Mouse (Mus musculus) adipocyte (in vitro differentiated cells): ENCODE results near the gene Slc10a7.
"Not testable (repeated sequence)": the region's sequence is repeated elsewhere in the genome, so short reads cannot be mapped to it uniquely, and the experiment has no call there.

Source experiments
- DNase-seq: peaks from one replicate; pipeline ENCODE4 v3.0.0-alpha.2; 2016; ENCODE audit warnings: low spot score

Gene Slc10a7

GRCm38 (mm10) chr8:78509273-78510031 is at the start of gene Slc10a7:
TSS of gene Slc10a7 (plus strand) at chr8:78509346.
- DNase-seq: peak; percentile 86

GRCm38 (mm10) chr8:78463941-78464340 is 45.2 kb upstream of the Slc10a7 start:
- DNase-seq: peak; percentile 8

DNA sequence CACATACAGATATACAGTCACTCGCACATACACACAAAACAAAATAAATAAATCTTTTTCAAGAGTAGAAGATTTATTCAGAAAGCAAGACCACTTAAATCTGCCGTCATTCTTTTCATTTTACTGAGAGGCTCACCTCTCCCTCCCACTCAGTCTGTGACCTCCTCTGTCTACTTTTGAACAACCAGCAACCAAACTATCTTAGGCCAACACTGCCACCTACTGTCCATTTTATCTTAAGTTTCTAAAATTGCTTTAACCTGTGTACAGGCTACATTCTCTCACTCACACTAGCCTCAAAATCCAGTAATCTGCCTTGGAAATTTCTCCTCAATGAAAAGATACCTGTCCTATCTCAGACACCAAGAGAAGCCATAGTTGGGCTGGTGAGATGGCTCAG is 41.3 kb upstream of the Slc10a7 start:
- peak; percentile 8 for DNase-seq

GRCm38 (mm10) chr8:78477051-78477829 is 31.9 kb upstream of the Slc10a7 start:
- peak; percentile 53 for DNase-seq

- no peak for DNase-seq
Measured at GRCm38 (mm10) chr8:78489733-78490132, 19.4 kb upstream of the Slc10a7 start.

GRCm38 (mm10) chr8:78493031-78493430 is 16.1 kb upstream of the Slc10a7 start:
- DNase-seq: no peak

DNA sequence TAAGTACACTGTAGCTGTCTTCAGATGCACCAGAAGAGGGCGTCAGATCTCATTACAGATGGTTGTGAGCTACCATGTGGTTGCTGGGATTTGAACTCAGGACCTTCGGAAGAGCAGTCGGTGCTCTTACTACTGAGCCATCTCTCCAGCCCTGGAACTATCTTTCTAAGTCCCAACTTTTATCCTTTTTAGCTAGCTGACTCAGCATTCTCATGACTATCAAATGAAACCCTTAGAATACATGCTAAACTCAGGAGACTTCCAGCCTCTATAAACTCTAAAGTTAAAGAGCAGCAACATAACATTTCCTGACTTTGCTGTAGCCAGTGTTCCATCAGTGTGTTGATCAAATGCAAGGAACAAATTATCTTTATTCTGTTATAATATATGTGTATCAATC is 12.9 kb upstream of the Slc10a7 start:
- DNase-seq: not testable (repeated sequence)

DNA sequence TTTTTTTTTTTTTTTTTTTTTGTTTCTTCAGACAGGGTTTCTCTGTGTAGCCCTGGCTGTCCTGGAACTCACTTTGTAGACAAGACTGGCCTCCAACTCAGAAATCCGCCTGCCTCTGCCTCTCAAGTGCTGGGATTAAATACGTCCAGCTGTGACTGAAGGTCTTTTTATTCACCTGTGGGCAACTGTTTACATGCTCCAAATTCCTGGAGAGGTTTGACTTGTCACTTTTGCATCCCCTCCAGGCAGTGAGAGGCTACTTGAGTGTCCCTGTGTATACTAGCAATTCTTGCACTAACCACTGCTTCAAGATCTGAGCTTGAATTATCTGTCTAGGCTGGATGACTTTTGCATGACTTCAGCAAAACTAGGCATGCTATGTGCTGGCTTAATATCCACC is 6.4 kb upstream of the Slc10a7 start:
- DNase-seq: no peak

GRCm38 (mm10) chr8:78507979-78508718 is 997 bp upstream of the Slc10a7 start:
- peak; percentile 62 for DNase-seq

DNA sequence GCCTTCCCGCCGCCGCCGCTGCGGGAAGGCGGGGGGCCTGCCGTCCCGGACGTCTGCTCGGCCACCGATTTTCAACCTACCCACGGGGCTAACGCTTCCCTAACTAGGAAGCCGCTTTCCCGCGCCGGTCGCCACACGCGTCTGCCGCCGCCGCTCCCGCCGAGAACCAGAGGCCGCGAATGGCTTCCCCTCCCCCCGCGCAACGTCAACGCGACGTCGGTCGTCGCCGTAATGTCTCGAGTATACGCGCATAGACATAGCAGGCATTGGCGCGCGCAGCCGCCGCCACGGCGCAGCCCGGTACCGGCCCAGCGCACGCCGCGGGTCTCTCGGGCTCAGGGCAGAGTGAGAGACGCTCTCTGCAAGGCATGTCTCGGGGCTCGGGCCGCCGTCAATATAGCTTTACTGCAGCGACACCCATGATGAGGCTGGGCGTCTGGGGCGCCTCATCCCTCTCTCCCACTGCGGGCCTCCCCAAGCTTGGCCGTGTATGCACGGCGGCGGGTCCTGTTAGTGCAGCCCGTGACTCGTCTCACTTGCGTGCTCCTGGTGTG is 350 bp upstream of the Slc10a7 start, which contains the start of gene Rbmxl1:
Gene Rbmxl1 (minus strand): TSS at position 180 of the 554 bp plus-strand sequence.
- peak; percentile 85 for DNase-seq

DNA sequence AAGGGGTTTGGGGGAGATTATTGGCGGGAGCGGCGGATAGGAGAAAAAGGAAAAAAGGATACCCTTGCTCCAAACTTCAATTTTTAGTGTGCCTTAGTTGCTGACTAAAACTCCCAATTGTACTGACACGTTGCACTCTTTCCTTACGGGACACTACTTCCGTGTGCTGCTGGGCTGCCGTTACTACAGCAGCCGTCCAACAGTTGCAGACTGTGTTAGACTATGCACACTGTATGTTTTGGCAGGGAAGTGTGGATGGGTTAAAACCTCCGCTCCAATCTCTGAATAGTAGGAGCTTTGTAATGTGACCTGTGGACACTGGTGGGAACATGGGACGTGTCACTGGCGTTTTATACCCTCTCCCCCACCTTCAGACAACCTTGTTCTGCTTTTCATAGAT is 948 bp downstream of the Slc10a7 start:
- peak; percentile 41 for DNase-seq

GRCm38 (mm10) chr8:78510926-78511325 is 1.8 kb downstream of the Slc10a7 start:
- peak; percentile 14 for DNase-seq

GRCm38 (mm10) chr8:78513106-78513505 is 4.0 kb downstream of the Slc10a7 start:
- no peak for DNase-seq

DNA sequence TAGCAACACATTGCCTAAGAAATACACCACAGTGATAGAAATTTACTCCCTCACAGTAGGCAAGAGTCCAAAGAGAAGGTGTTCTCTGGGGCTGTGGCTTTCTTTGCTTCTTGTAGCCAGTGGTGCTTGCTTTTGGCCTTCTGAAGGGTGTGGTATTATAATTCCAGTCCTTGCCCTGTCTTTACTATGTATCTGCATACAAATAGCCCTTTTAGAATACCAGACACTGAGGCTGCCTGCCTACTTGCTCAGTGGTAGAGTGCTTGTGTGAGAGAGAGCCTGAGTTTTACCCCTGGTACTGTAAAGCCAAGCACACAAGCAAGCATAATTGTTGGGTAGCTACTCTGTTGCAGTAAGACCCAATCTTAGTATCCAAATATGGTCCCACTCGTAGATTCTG is 5.6 kb downstream of the Slc10a7 start:
- no peak for DNase-seq

- no peak for DNase-seq
Measured at GRCm38 (mm10) chr8:78515132-78515531, 6.0 kb downstream of the Slc10a7 start.

- DNase-seq: no peak
Measured at GRCm38 (mm10) chr8:78533981-78534380, 24.8 kb downstream of the Slc10a7 start.

- DNase-seq: no peak
Measured at GRCm38 (mm10) chr8:78536716-78537115, 27.6 kb downstream of the Slc10a7 start.

DNA sequence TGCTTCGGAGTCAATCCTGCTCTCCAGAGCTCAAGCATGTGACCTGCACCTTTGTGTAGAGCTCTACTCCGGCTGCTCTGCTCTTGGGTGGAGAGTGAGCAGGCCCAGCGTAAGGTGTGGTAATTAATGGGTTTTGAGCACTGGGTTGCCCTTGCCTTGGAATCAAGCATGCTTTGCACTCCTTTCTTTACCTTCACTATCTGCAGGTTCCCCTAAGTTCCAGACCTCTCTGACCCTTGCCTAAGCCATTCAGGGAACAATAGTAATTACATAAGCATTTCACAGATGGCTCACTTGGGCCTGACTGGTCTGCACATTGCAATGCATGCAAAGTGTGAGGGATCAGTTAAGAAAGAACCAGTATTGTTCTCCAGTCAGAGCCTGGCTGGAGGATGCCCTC is 28.6 kb downstream of the Slc10a7 start:
- no peak for DNase-seq

DNA sequence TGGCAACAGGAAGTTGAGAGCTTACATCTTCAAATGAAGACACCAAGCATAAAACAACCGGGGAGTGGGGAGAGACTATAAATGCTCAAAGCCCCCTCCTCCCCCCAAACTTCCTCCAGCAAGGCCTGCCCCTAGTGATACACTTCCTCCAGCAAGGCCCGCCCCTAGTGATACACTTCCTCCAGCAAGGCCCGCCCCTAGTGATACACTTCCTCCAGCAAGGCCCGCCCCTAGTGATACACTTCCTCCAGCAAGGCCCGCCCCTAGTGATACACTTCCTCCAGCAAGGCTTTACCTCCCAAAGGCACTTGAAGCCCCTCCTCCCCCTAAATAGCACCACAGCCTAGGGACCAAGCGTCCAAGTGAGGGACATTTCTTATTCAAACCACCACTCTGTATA is 33.5 kb downstream of the Slc10a7 start:
- not testable (repeated sequence) for DNase-seq

DNA sequence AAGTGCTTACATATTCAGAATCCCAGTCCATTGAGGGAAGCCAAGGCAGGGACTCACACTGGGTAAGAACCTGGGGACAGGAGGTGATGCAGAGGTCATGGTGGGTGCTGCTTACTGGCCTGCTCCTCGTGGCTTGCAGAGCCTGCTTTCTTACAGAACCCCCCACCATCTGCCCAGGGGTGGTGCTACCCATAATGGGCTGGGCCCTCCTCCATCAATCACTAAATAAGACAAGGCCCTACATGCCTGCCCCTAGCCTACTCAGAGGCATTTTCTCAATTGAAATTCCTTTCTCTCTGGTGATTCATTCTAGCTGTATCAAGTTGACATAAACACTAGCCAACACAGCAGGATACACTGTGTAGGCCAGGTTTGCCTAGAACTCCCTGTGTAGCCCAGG is 34.5 kb downstream of the Slc10a7 start:
- no peak for DNase-seq

DNA sequence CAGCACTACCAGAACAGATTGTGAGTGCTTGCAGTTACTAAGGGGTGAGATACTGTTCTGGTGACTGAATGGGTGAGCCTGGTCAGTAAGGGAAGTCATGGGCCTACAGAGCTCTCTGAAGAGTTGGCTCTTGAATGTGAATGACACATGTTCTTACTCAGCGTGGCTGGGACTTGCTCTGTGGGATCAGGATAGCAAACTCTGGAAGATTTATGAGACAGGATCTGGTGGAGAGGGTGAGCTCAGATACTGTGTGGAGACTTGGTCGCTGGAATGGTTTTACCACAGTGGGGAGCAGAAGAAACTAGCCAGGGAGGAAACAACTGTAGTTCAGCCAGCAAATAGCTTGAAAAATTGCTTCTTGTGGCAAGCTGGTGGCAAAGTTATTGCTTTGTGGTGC is 35.4 kb downstream of the Slc10a7 start:
- peak; percentile 18 for DNase-seq

DNA sequence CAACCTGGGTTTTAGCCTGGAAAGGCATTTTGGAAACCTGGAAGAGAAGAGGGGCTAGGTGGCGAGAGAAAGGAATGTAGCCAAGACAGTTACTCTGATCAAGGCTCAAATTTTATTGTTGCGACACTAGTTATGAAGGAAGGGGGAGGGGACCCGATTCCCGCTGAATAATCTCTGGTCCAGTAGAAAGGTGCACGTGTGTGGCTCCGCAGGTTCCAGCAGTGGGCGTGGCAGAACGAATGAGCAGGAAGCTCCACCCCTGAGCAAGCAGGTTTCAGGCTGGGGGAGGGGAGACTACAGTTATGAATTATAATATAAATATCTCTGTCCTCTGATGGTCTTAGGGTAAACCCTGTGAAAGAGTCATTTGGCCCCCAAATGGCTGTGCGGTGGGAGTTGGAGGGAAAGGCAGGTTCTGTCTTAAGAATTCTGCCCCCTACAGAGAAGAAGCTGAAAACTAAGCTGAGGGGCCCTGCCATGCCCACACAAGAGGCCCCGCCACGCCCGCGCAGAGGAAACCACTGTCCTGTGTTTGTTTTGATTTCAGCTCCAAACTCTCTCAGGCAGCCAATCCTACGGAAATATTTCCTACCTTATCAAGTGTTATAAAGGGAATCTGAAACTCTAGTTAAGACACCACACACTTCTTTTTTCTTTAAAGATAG is 36.1 kb downstream of the Slc10a7 start:
- DNase-seq: not testable (repeated sequence)
